Mouse (Mus musculus) liver, embryonic 16.5 days (tissue): ENCODE measurements around the gene Fam198b. TPM values are rescaled to one million over a fixed set of nuclear protein-coding genes. Genes with fewer than 3 reads are reported as not detected.
A peak's percentile ranks its signal among the peaks of the same experiment; 100 is the strongest.

Experiments used
- ATAC-seq: fragments of 200-750 bp; cut with Nextera tagmentation; 2 replicates; pipeline ENCODE4 v1.8.0; 2017; ENCODE audit warnings: low read depth, mild to moderate bottlenecking, moderate number of reproducible peaks, moderate library complexity
- H3K27ac ChIP-seq: fragments of 300-500 bp; sonication (generic); 2 replicates; pipeline ENCODE4 v1.5.1; 2014; ENCODE audit warnings: mild to moderate bottlenecking, low read length
- H3K27me3 ChIP-seq: fragments of 300-500 bp; sonication (generic); 2 replicates; pipeline ENCODE4 v1.6.1; 2014; ENCODE audit warnings: low read depth, low read length, mixed read lengths; ENCODE audit not compliant: control insufficient read depth, insufficient read depth
- H3K36me3 ChIP-seq: fragments of 300-500 bp; sonication (generic); 2 replicates; pipeline ENCODE4 v1.6.1; 2014; ENCODE audit warnings: mild to moderate bottlenecking; ENCODE audit not compliant: control insufficient read depth, insufficient read depth
- H3K4me1 ChIP-seq: fragments of 300-500 bp; sonication (generic); 2 replicates; pipeline ENCODE4 v1.6.1; 2014; ENCODE audit warnings: low read depth, low read length, mixed read lengths; ENCODE audit not compliant: control insufficient read depth
- H3K4me2 ChIP-seq: fragments of 300-500 bp; sonication (generic); 2 replicates; pipeline ENCODE4 v1.6.1; 2014; ENCODE audit warnings: low read depth, low read length, mixed read lengths
- H3K4me3 ChIP-seq: fragments of 300-500 bp; sonication (generic); 2 replicates; pipeline ENCODE4 v1.5.1; 2014; ENCODE audit warnings: low read depth, mild to moderate bottlenecking, low read length
- H3K9ac ChIP-seq: fragments of 300-500 bp; sonication (generic); 2 replicates; pipeline ENCODE4 v1.6.1; 2014; ENCODE audit warnings: low read depth, low read length
- H3K9me3 ChIP-seq: fragments of 300-500 bp; sonication (generic); replicated peaks from 2 replicates; pipeline ENCODE4 v1.6.1; 2016; ENCODE audit warnings: low read length; ENCODE audit not compliant: control insufficient read depth
- WGBS: fragments of 180-500 bp; shearing (Covaris S2); extraction: QIAGEN DNeasy Blood & Tissue Kit; methylation state at CpG from one replicate; pipeline ENCODE4 v1.1.7; 2014; ENCODE audit not compliant: insufficient replicate concordance; 5-methylcytosine and 5-hydroxymethylcytosine counted together
- polyA plus RNA-seq: library from polyadenylated mRNA; unstranded; fragments of >200 nt; fragmentation: Nextera tagmentation; extraction: Ambion mirVana; gene quantifications from 2 replicates; pipeline ENCODE4 v1.2.1, GENCODE M21; 2015

The Fam198b gene
- polyA plus RNA-seq, 1 experiment from 2014 or later: 0.83 TPM

GRCm38 (mm10) chr3:79970498-79970897 is 86.2 kb downstream of the Fam198b start:
- Histone ChIP-seq H3K27me3 (no peaks in the 10 kb centered on the region), H3K36me3 (no peaks in the 10 kb centered on the region), H3K4me1 (peaks cover 10% of the 10 kb centered on the region)

DNA sequence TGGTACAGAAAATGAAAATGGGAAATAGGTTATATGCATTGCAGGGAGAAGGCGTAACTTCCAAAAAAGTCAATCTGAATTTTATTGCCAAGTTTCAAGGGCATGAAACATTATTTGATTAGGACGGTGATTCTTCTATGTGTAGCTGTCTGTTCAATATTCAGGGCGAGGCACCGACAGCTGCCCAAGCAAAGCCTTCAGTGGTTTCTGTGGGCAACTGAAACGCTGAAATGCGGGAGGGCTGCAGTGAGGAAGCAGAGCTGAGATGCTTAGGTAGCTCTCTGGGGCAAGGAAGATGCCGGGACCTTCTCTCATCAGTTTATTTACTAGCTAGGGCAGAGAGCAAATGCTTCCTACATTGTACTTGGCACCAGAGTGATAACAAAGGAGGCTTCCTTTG is 87.2 kb downstream of the Fam198b start:
- H3K27ac ChIP-seq: no peak overlapping the region
- no peaks in the 10 kb centered on the region for H3K36me3 ChIP-seq
- peaks cover 6% of the 10 kb centered on the region for H3K4me1 ChIP-seq
- ATAC-seq: no peak
- H3K9ac ChIP-seq: no peak overlapping the region
- H3K4me3 ChIP-seq: no peak overlapping the region
- WGBS: 32% methylated on average over 7 of the region's 7 CpGs
- no peak overlapping the region for H3K4me2 ChIP-seq
- H3K9me3 ChIP-seq: no peaks in the 10 kb centered on the region
- H3K27me3 ChIP-seq: no peaks in the 10 kb centered on the region

More at GRCm38 (mm10) chr3:79970498-79970897, 86.2 kb downstream of the Fam198b start:
- Histone ChIP-seq H3K9ac (no peak overlapping the region), H3K4me2 (no peak overlapping the region), H3K27ac (no peak overlapping the region), H3K9me3 (no peaks in the 10 kb centered on the region), H3K4me3 (no peak overlapping the region)
- WGBS: 12% methylated on average over 2 of the region's 2 CpGs
- ATAC-seq: peak; percentile 69

DNA sequence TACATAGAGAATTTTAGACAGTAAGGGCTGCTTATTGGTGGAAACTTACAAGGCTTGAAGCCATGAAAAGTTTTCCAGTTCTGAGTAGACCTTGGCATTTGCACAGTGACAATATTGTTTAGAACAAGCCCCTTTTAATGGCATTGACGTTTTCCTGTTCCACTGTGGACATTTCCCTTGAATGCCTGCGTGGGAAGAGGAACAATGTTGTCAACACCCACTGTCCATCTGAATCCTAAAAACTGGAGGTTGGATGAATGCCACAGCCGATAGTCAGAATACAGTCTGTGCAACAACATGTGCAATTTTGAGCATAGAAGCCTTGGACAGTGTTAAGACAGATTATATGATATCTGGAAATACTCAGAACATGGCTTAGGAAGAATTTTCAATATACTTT is 92.5 kb downstream of the Fam198b start:
- WGBS: 39% methylated on average over 3 of the region's 3 CpGs
- Histone ChIP-seq H3K27me3 (no peaks in the 10 kb centered on the region), H3K4me2 (no peak overlapping the region), H3K9ac (no peak overlapping the region), H3K9me3 (no peaks in the 10 kb centered on the region), H3K4me1 (no peaks in the 10 kb centered on the region), H3K36me3 (no peaks in the 10 kb centered on the region), H3K27ac (no peak overlapping the region), H3K4me3 (no peak overlapping the region)
- no peak for ATAC-seq

- Histone ChIP-seq H3K9ac (no peak overlapping the region), H3K4me3 (no peak overlapping the region), H3K36me3 (no peaks in the 10 kb centered on the region), H3K27me3 (no peaks in the 10 kb centered on the region), H3K4me1 (no peaks in the 10 kb centered on the region), H3K27ac (no peak overlapping the region), H3K4me2 (no peak overlapping the region), H3K9me3 (no peaks in the 10 kb centered on the region)
- ATAC-seq: no peak
- 46% methylated on average over 11 of the region's 11 CpGs for WGBS
Observed at GRCm38 (mm10) chr3:79977656-79978450, 93.5 kb downstream of the Fam198b start.

DNA sequence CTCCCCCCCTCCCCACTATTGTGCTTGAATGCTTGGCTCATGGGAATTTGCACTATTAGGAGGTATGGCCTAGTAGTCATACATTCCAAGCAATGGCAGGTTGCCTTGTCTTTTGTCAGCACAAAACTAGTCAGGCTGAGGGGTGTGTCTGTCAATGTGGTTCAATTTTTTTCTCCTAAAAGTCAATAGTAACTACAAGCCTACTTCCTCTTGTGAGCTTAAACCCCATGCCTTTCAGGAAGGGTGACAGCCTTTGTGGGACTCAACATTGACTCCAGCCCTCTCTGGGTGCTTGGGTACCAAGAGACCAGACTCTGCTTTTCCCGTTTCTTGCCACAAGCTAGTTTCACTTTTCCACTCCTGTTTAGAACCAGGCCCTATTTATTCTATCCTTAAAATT is 96.4 kb downstream of the Fam198b start:
- Histone ChIP-seq H3K4me2 (no peak overlapping the region), H3K36me3 (no peaks in the 10 kb centered on the region), H3K9ac (no peak overlapping the region), H3K27ac (no peak overlapping the region), H3K4me1 (peaks cover 13% of the 10 kb centered on the region), H3K4me3 (no peak overlapping the region), H3K9me3 (no peaks in the 10 kb centered on the region), H3K27me3 (no peaks in the 10 kb centered on the region)
- no peak for ATAC-seq
- WGBS: 38% methylated on average over 1 of the region's 1 CpGs

DNA sequence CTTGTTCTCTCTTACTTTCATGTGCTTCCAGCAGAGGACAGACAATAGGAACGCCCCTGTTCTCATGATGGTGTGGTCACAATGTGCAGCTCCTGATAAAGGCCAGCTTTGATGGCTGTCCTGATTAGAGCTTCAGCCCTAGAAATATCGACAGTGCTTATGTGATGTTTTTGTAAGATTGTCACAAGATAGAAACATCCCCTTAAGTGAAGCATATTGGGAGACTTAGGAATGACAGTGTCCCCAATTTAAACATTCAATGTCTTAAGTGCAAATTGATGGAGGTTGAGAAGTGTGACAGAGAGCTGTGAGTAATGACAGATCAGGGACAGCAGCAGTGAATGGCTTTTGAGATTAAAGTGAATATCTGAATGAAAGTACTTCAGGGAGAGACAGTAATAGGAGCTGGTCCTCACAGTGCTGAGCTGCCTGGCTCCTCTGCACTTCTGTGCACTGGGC is 99.7 kb downstream of the Fam198b start:
- H3K36me3 ChIP-seq: no peaks in the 10 kb centered on the region
- peaks cover 13% of the 10 kb centered on the region for H3K4me1 ChIP-seq
- no peak overlapping the region for H3K4me2 ChIP-seq
- H3K27ac ChIP-seq: 0 out of 2 replicates have a peak overlapping the region, but pooled peaks have one; percentile 12
- WGBS: 20% methylated on average over 2 of the region's 2 CpGs
- no peak overlapping the region for H3K9ac ChIP-seq
- no peak overlapping the region for H3K4me3 ChIP-seq
- peak; percentile 83 for ATAC-seq
- H3K9me3 ChIP-seq: no peaks in the 10 kb centered on the region
- H3K27me3 ChIP-seq: no peaks in the 10 kb centered on the region

- no peak overlapping the region for H3K27ac ChIP-seq
Observed at GRCm38 (mm10) chr3:79984542-79984941, 100.2 kb downstream of the Fam198b start.

DNA sequence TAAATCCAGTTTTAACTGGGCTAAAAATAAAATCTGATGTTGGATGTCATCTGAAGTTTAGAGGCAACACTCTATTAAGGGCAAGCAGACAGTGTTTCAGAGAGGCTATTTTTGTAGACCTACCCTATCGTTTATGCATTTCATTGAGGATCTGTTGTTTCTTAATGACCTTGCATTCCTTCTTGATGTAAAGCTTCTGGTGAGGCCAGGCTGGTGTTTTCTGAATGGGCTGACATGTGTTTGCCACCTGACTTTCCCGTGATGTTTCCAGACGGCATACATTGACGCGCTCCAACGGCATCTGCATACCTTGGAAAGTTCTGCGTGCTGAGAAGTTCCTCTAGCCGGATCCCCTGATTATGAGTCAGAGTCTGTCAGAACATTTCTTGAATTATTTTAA is 104.9 kb downstream of the Fam198b start:
- H3K9me3 ChIP-seq: no peaks in the 10 kb centered on the region
- no peak overlapping the region for H3K9ac ChIP-seq
- peaks cover 14% of the 10 kb centered on the region for H3K4me1 ChIP-seq
- H3K27me3 ChIP-seq: no peaks in the 10 kb centered on the region
- no peak overlapping the region for H3K4me3 ChIP-seq
- WGBS: 81% methylated on average over 8 of the region's 8 CpGs
- no peaks in the 10 kb centered on the region for H3K36me3 ChIP-seq
- no peak overlapping the region for H3K27ac ChIP-seq
- H3K4me2 ChIP-seq: no peak overlapping the region
- no peak for ATAC-seq

More at GRCm38 (mm10) chr3:79984542-79984941, 100.2 kb downstream of the Fam198b start:
- H3K4me2 ChIP-seq: no peak overlapping the region
- H3K36me3 ChIP-seq: no peaks in the 10 kb centered on the region
- no peaks in the 10 kb centered on the region for H3K9me3 ChIP-seq
- H3K9ac ChIP-seq: no peak overlapping the region
- peak; percentile 47; the same call in 1 of the 2 replicates for ATAC-seq
- H3K4me3 ChIP-seq: no peak overlapping the region
- peaks cover 13% of the 10 kb centered on the region for H3K4me1 ChIP-seq
- 11% methylated on average over 1 of the region's 1 CpGs for WGBS
- H3K27me3 ChIP-seq: no peaks in the 10 kb centered on the region

GRCm38 (mm10) chr3:79989911-79990310 is 105.6 kb downstream of the Fam198b start:
- Histone ChIP-seq H3K4me2 (no peak overlapping the region), H3K9me3 (no peaks in the 10 kb centered on the region), H3K27ac (no peak overlapping the region), H3K36me3 (no peaks in the 10 kb centered on the region), H3K27me3 (no peaks in the 10 kb centered on the region), H3K4me1 (peaks cover 14% of the 10 kb centered on the region), H3K9ac (no peak overlapping the region), H3K4me3 (no peak overlapping the region)
- ATAC-seq: no peak
- 49% methylated on average over 2 of the region's 2 CpGs for WGBS
